Mouse (Mus musculus) megakaryocyte-erythroid progenitor cell, adult 5-6 weeks (primary cell): ENCODE measurements around the gene Eno1. TPM values are rescaled to one million over a fixed set of nuclear protein-coding genes. Genes with fewer than 3 reads are reported as not detected.
"Not testable (repeated sequence)": the region's sequence is repeated elsewhere in the genome, so short reads cannot be mapped to it uniquely, and the experiment has no call there.

ENCODE experiments used
- ATAC-seq: replicated peaks from 2 replicates; pipeline ENCODE4 v1.8.0; 2016; ENCODE audit warnings: mild to moderate bottlenecking, inconsistent platforms; ENCODE audit not compliant: severe bottlenecking, poor library complexity, low FRiP score, low TSS enrichment
- total RNA-seq, 2 experiments: library from RNA; stranded (forward) in 1 of 2; stranded (reverse) in 1 of 2; fragments of 200-1000, 215-1000 nt in 1 of 2; fragments of >200 nt in 1 of 2; fragmentation: Nextera tagmentation in 1 of 2; gene quantifications; 2 replicates each; pipeline ENCODE4 v1.2.3; 2014 to 2017

Eno1 gene
- total RNA-seq, 2 experiments from 2014 or later: 155 to 203 TPM

- not testable (repeated sequence) for ATAC-seq
Observed at GRCm38 (mm10) chr4:150270718-150271117, 34.2 kb downstream of the Eno1 start.

DNA sequence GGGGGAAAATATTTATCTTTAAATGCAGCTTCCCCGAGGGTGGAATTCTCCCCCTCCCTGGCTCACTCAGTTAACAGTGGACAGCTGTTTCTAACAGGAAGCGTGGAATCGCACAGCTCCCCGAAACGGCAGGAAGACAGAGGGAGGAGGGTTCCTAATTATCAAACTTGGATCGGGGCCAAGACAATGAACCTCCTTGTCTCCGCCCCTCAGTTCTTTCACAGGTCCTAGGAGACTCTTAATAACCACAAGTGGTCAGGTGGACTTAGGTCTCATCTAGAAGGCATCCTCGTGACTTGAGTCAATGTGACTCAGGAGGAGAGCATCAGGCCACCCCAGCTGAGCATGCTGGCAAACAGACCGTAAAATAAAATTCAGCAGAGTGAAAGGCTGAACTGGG lies 36.2 kb downstream of the Eno1 start:
- ATAC-seq: peak; percentile 72

- ATAC-seq: no peak
Observed at GRCm38 (mm10) chr4:150275531-150275930, 39.0 kb downstream of the Eno1 start.

- ATAC-seq: not testable (repeated sequence)
Observed at GRCm38 (mm10) chr4:150279336-150279735, 42.8 kb downstream of the Eno1 start.

DNA sequence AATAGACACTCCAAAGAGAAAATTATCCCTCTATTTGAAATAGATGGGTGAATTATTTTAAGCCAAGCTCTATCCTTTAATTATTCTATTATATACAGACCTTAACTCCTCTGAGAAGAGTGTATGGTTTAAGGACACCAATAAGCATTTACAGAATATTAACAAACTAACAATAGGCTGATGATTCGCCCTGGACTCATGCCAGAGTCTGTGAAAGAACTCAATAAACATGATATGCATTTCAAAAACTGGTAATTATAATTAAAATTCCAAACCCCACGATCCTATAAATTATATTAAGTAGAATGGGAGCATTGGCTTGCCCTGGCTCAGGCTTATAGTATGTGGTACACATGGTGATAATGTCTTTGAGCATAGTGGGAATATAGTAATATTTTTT lies 43.5 kb downstream of the Eno1 start:
- no peak for ATAC-seq

DNA sequence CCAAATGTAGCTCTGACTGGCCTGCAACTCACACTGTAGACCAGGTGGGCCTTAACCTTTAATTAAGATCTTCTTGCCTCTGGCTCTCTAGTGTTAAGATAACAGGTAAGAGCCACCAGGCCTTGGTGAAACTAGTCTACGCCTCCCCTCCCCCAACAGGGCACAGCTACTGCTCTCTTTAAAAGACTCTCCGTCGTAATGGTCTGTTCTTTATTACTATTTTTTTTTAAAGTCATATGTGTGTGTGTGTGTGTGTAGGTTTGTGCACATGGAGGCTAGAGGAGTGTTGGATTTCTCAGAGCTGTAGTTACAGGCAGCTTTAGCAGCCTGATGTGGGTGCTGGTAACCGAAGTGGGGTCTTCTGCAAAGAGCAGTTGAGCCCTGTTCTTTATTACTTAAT lies 43.9 kb downstream of the Eno1 start:
- ATAC-seq: no peak

GRCm38 (mm10) chr4:150281018-150281761 lies 44.7 kb downstream of the Eno1 start, which contains the start of gene Rere:
Rere (plus strand) TSS chr4:150281646.
- peak; percentile 98 for ATAC-seq

DNA sequence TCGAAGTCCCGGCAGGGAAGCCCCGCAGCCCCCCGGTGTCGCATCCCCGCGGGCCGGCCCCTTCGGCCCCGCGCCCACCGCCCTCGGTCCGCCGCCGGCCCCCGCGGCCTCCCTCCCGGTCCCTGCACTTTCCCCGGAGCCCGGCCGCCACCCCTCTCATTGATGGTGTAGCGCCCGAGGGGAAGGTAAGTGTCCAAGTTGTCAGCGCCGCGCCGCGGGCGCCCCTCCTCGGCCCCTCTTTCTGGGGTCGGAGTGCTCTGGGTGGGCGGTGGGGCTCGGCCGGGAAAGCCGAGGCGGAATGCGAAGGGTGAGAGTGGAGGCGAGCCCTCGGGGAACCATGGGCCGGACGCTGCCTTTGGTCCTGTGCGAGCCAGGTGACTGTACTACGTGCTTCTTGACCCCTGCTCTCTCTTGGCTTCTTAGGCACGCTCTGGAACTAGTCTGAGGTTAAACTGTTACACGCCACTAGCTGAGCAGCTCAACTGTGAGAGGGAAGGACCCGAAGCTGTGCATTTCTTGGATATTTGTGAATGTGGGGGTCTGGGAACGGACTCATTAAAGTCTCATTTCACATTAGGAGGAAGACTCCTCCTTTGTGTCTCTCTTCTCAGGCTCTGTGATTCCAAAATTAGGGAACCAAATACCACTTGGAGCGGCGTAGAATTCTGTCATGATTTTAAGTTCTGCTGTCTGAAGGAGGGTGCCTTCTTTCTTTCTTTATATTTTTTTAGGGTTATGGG lies 45.5 kb downstream of the Eno1 start:
- ATAC-seq: peak; percentile 25; the same call in 1 of the 2 replicates

- ATAC-seq: no peak
Observed at GRCm38 (mm10) chr4:150282631-150283334, 46.3 kb downstream of the Eno1 start.

DNA sequence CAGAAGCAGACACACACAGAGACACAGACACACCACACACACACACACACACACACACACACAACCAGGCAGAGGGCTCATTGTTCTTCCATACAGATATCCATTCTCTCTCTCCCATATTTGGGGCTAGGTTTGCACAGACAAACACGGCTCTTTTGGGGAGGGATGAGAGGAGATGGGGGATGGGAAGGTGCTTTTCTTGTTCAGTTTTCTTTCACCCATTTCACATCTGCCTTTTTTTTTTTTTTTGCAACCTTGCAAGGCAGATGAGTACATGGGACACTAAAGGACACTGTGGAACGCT lies 46.8 kb downstream of the Eno1 start:
- ATAC-seq: no peak

DNA sequence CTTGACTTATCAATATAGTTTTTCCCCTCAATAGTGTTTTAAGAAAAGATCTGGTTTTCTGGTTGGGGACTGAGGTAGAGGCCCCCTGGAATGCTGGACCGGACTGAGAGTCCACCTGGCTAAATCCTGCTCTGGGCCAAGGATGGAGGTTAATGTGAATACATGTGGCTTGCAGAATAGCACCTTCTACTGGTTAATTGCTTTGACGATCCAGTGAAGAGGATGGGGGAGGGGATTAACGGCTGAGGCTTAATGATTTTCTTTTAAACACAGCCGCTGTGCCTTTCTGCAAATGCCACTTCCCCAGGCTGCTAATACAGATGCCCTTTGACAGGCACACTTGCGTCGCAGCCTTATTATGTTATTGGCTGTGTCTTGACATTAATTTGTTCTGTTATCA lies 47.5 kb downstream of the Eno1 start:
- ATAC-seq: no peak

GRCm38 (mm10) chr4:150286980-150287379 lies 50.5 kb downstream of the Eno1 start:
- no peak for ATAC-seq

- ATAC-seq: not testable (repeated sequence)
Observed at GRCm38 (mm10) chr4:150287463-150287862, 50.9 kb downstream of the Eno1 start.

DNA sequence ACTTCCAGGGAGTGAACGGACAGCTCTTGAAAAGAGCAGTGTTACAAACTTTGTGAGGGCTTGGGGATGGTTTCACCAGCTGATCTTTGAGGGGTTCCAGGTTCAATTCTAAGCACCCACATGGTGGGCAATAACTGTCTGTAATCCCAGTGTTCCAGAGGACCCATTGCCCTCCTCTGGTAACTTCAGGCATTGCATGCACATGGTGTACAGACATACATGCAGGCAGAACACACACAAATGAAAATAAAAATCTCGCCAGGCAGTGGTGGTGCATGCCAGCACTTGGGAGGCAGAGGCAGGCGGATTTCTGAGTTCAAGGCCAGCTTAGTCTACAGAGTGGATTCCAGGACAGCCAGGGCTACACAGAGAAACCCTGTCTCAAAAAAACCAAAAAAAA lies 55.4 kb downstream of the Eno1 start:
- ATAC-seq: 0 out of 2 replicates have a peak, but pooled peaks have one; percentile 46

GRCm38 (mm10) chr4:150294870-150295269 lies 58.3 kb downstream of the Eno1 start:
- no peak for ATAC-seq

DNA sequence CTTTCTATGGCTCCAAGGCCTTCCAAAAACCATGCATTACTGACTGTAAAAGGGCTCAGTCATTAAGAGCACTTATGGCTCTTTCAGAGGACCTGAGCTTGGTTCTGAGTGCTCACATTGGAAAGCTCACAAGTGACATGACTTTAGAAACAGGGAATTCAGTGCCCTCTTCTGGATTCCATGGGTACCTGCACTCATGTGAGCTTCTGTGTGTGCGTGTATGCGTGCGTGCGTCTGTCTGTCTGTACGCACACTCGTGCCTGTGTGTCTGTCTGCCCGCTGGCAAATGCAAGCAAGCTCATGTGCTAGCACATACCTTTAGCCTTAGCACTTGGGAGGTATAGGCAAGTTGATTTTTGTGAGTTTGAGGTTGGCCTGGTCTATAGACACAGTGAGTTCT lies 59.4 kb downstream of the Eno1 start:
- ATAC-seq: peak; percentile 73; the same call in 1 of the 2 replicates

Other genes with a start within 250 kb of the Eno1 start
- gene H6pd, start 227.7 kb upstream of the Eno1 start, total RNA-seq (2014; fragmentation: Nextera tagmentation): 12.9 and 16.8 TPM in 2 replicates
- 9.8 and 11.9 TPM in 2 replicates for gene H6pd, start 227.7 kb upstream of the Eno1 start, total RNA-seq (2017)
- gene Gpr157, start 149.4 kb upstream of the Eno1 start, total RNA-seq (2014; fragmentation: Nextera tagmentation): 0.33 and 1.0 TPM in 2 replicates
- gene Gpr157, start 149.4 kb upstream of the Eno1 start, total RNA-seq (2017): 0.33 and 0.99 TPM in 2 replicates
- not detected in 2 replicates for gene Slc2a5, start 117.4 kb upstream of the Eno1 start, total RNA-seq (2014; fragmentation: Nextera tagmentation)
- gene Slc2a5, start 117.4 kb upstream of the Eno1 start, total RNA-seq (2017): not detected in 2 replicates
- gene Slc2a7, start 87.7 kb upstream of the Eno1 start, total RNA-seq (2014; fragmentation: Nextera tagmentation): not detected in 2 replicates
- gene Slc2a7, start 87.7 kb upstream of the Eno1 start, total RNA-seq (2017): not detected in 2 replicates
- gene Car6, start 35.4 kb upstream of the Eno1 start, total RNA-seq (2014; fragmentation: Nextera tagmentation): not detected in 2 replicates
- not detected in 2 replicates for gene Car6, start 35.4 kb upstream of the Eno1 start, total RNA-seq (2017)
- gene Rere, start 44.9 kb downstream of the Eno1 start, total RNA-seq (2014; fragmentation: Nextera tagmentation): 36.1 and 47.6 TPM in 2 replicates
- gene Rere, start 44.9 kb downstream of the Eno1 start, total RNA-seq (2017): 7.7 and 17.1 TPM in 2 replicates